Mouse (Mus musculus) ES-E14 (cell line): ENCODE measurements at regions not wholly inside any gene's neighbourhood (a gene's known extent, or its start where the extent isn't known, plus 50 kb on each side); places are given as distances from the start of the nearest gene placed in this dataset.

Experiments
- CHD2 ChIP-seq: IDR thresholded peaks from 2 replicates; pipeline ENCODE4 v1.6.1; 2014; ENCODE audit warnings: mild to moderate bottlenecking, low read depth, low read length, inconsistent platforms
- HCFC1 ChIP-seq: IDR thresholded peaks from 2 replicates; pipeline ENCODE4 v1.6.1; 2012; ENCODE audit warnings: low read length, inconsistent platforms, borderline replicate concordance; ENCODE audit not compliant: insufficient read depth
- MAFK ChIP-seq: IDR thresholded peaks from 2 replicates; pipeline ENCODE4 v1.6.1; 2014; ENCODE audit warnings: mild to moderate bottlenecking, low read depth, low read length, inconsistent platforms; ENCODE audit not compliant: insufficient read depth
- ZC3H11A ChIP-seq: IDR thresholded peaks from 2 replicates; pipeline ENCODE4 v1.6.1; 2012; ENCODE audit warnings: low read depth, mild to moderate bottlenecking, inconsistent platforms, low read length, borderline replicate concordance

- TF ChIP-seq ZC3H11A (no peak), HCFC1 (no peak), CHD2 (no peak), MAFK (no peak)
Observed at GRCm38 (mm10) chr12:110044721-110045120, 234.1 kb upstream of the Dio3 start.
